Mouse (Mus musculus) intestine, embryonic 14.5 days (tissue): ENCODE results near the gene Hmgcs1. TPM values are rescaled to one million over a fixed set of nuclear protein-coding genes. Genes with fewer than 3 reads are reported as not detected.

Experiments
- ATAC-seq: fragments of 200-750 bp; cut with Nextera tagmentation; replicated peaks from 2 replicates; pipeline ENCODE4 v1.8.0; 2017; ENCODE audit warnings: low read depth, moderate number of reproducible peaks, moderate TSS enrichment, moderate library complexity; ENCODE audit not compliant: low FRiP score, low TSS enrichment
- DNase-seq: peaks from one replicate; pipeline ENCODE4 v3.0.0-alpha.2; 2018; ENCODE audit warnings: low spot score
- H3K27ac ChIP-seq: fragments of 300-500 bp; sonication (generic); 2 replicates; pipeline ENCODE4 v1.5.1; 2014; ENCODE audit warnings: low read depth, mild to moderate bottlenecking, control low read depth
- H3K27me3 ChIP-seq: fragments of 300-500 bp; sonication (generic); replicated peaks from 2 replicates; pipeline ENCODE4 v1.6.1; 2014; ENCODE audit warnings: low read length, control low read depth; ENCODE audit not compliant: control insufficient read depth, insufficient read depth
- H3K36me3 ChIP-seq: fragments of 300-500 bp; sonication (generic); 2 replicates; pipeline ENCODE4 v1.6.1; 2014; ENCODE audit warnings: low read length, control low read depth; ENCODE audit not compliant: control insufficient read depth, insufficient read depth
- H3K4me1 ChIP-seq: fragments of 300-500 bp; sonication (generic); replicated peaks from 2 replicates; pipeline ENCODE4 v1.6.1; 2014; ENCODE audit warnings: low read length, control low read depth, mixed read lengths; ENCODE audit not compliant: control insufficient read depth, insufficient read depth
- H3K4me2 ChIP-seq: fragments of 300-500 bp; sonication (generic); 2 replicates; pipeline ENCODE4 v1.6.1; 2014; ENCODE audit warnings: low read length
- H3K4me3 ChIP-seq: fragments of 300-500 bp; sonication (generic); 2 replicates; pipeline ENCODE4 v1.5.1; 2014; ENCODE audit warnings: low read depth, low read length, control low read depth, mixed read lengths
- H3K9ac ChIP-seq: fragments of 300-500 bp; sonication (generic); 2 replicates; pipeline ENCODE4 v1.6.1; 2014; ENCODE audit warnings: mild to moderate bottlenecking, low read length
- H3K9me3 ChIP-seq: fragments of 300-500 bp; sonication (generic); 2 replicates; pipeline ENCODE4 v1.6.1; 2016; ENCODE audit warnings: low read length, control low read depth; ENCODE audit not compliant: control insufficient read depth
- WGBS: fragments of 180-500 bp; shearing (Covaris S2); extraction: QIAGEN DNeasy Blood & Tissue Kit; methylation state at CpG from one replicate; pipeline ENCODE4 v1.1.7; 2014; 5-methylcytosine and 5-hydroxymethylcytosine counted together
- polyA plus RNA-seq: library from polyadenylated mRNA; unstranded; fragments of >200 nt; fragmentation: Nextera tagmentation; extraction: Ambion mirVana; gene quantifications from 2 replicates; pipeline ENCODE4 v1.2.1, GENCODE M21; 2014

The Hmgcs1 gene
- polyA plus RNA-seq, 1 experiment from 2014 or later: 236 TPM

GRCm38 (mm10) chr13:119722447-119722846 lies 32.3 kb downstream of the Hmgcs1 start:
- Histone ChIP-seq H3K27ac (no peak overlapping the region), H3K36me3 (no peaks in the 10 kb centered on the region), H3K4me3 (no peak overlapping the region), H3K9ac (no peak overlapping the region), H3K4me1 (no peaks in the 10 kb centered on the region), H3K9me3 (no peaks in the 10 kb centered on the region), H3K27me3 (no peaks in the 10 kb centered on the region), H3K4me2 (no peak overlapping the region)
- ATAC-seq: no peak
- no peak for DNase-seq
- WGBS: 81% methylated on average over 3 of the region's 3 CpGs

GRCm38 (mm10) chr13:119723368-119723767 lies 33.2 kb downstream of the Hmgcs1 start:
- Histone ChIP-seq H3K4me1 (no peaks in the 10 kb centered on the region), H3K9me3 (no peaks in the 10 kb centered on the region), H3K9ac (no peak overlapping the region), H3K27ac (no peak overlapping the region), H3K27me3 (no peaks in the 10 kb centered on the region), H3K36me3 (no peaks in the 10 kb centered on the region), H3K4me3 (no peak overlapping the region), H3K4me2 (no peak overlapping the region)
- ATAC-seq: no peak
- 84% methylated on average over 5 of the region's 5 CpGs for WGBS
- no peak for DNase-seq

GRCm38 (mm10) chr13:119724541-119724940 lies 34.4 kb downstream of the Hmgcs1 start:
- WGBS: 88% methylated on average over 7 of the region's 7 CpGs
- DNase-seq: no peak
- H3K4me2 ChIP-seq: no peak overlapping the region

GRCm38 (mm10) chr13:119727608-119728387 lies 37.6 kb downstream of the Hmgcs1 start:
- no peak for ATAC-seq
- 68% methylated on average over 26 of the region's 26 CpGs for WGBS
- H3K9ac ChIP-seq: no peak overlapping the region
- DNase-seq: no peak
- H3K4me1 ChIP-seq: no peaks in the 10 kb centered on the region
- H3K9me3 ChIP-seq: no peaks in the 10 kb centered on the region
- H3K36me3 ChIP-seq: no peaks in the 10 kb centered on the region
- H3K4me2 ChIP-seq: no peak overlapping the region
- no peak overlapping the region for H3K27ac ChIP-seq
- H3K27me3 ChIP-seq: no peaks in the 10 kb centered on the region
- no peak overlapping the region for H3K4me3 ChIP-seq

More at GRCm38 (mm10) chr13:119724541-119724940, 34.4 kb downstream of the Hmgcs1 start:
- H3K27ac ChIP-seq: no peak overlapping the region
- H3K4me3 ChIP-seq: no peak overlapping the region
- H3K4me1 ChIP-seq: no peaks in the 10 kb centered on the region
- no peaks in the 10 kb centered on the region for H3K36me3 ChIP-seq
- no peaks in the 10 kb centered on the region for H3K27me3 ChIP-seq
- no peaks in the 10 kb centered on the region for H3K9me3 ChIP-seq
- ATAC-seq: no peak
- H3K9ac ChIP-seq: no peak overlapping the region

GRCm38 (mm10) chr13:119729406-119729805 lies 39.2 kb downstream of the Hmgcs1 start:
- no peaks in the 10 kb centered on the region for H3K27me3 ChIP-seq
- WGBS: 87% methylated on average over 7 of the region's 7 CpGs
- no peak overlapping the region for H3K27ac ChIP-seq
- ATAC-seq: no peak
- H3K36me3 ChIP-seq: no peaks in the 10 kb centered on the region
- no peak overlapping the region for H3K4me3 ChIP-seq
- no peak overlapping the region for H3K4me2 ChIP-seq
- no peak for DNase-seq
- H3K4me1 ChIP-seq: no peaks in the 10 kb centered on the region
- H3K9ac ChIP-seq: no peak overlapping the region
- no peaks in the 10 kb centered on the region for H3K9me3 ChIP-seq

GRCm38 (mm10) chr13:119731448-119731847 lies 41.3 kb downstream of the Hmgcs1 start:
- Histone ChIP-seq H3K9ac (no peak overlapping the region), H3K4me2 (no peak overlapping the region), H3K4me1 (no peaks in the 10 kb centered on the region), H3K9me3 (no peaks in the 10 kb centered on the region), H3K27me3 (no peaks in the 10 kb centered on the region), H3K27ac (no peak overlapping the region), H3K4me3 (no peak overlapping the region), H3K36me3 (no peaks in the 10 kb centered on the region)
- DNase-seq (no peak), ATAC-seq (no peak)
- WGBS: 53% methylated on average over 6 of the region's 6 CpGs

- H3K9ac ChIP-seq: no peak overlapping the region
- peak; percentile 62 for DNase-seq
Observed at GRCm38 (mm10) chr13:119741390-119742237, 51.4 kb downstream of the Hmgcs1 start.

GRCm38 (mm10) chr13:119742711-119743415 lies 52.7 kb downstream of the Hmgcs1 start:
- Histone ChIP-seq H3K27ac (no peak overlapping the region), H3K9me3 (no peaks in the 10 kb centered on the region), H3K4me3 (no peak overlapping the region), H3K9ac (no peak overlapping the region), H3K4me1 (no peaks in the 10 kb centered on the region), H3K4me2 (no peak overlapping the region), H3K36me3 (no peaks in the 10 kb centered on the region), H3K27me3 (no peaks in the 10 kb centered on the region)
- ATAC-seq (no peak), DNase-seq (no peak)
- 86% methylated on average over 6 of the region's 6 CpGs for WGBS

More at GRCm38 (mm10) chr13:119741390-119742237, 51.4 kb downstream of the Hmgcs1 start:
- H3K27ac ChIP-seq: no peak overlapping the region
- no peak for ATAC-seq
- H3K27me3 ChIP-seq: no peaks in the 10 kb centered on the region
- H3K4me1 ChIP-seq: no peaks in the 10 kb centered on the region
- WGBS: 11% methylated on average over 19 of the region's 19 CpGs
- H3K4me2 ChIP-seq: peak overlapping the region; percentile 45
- no peaks in the 10 kb centered on the region for H3K9me3 ChIP-seq
- 0 out of 2 replicates have a peak overlapping the region, but pooled peaks have one; percentile 1 for H3K4me3 ChIP-seq
- H3K36me3 ChIP-seq: no peaks in the 10 kb centered on the region
